In genomic region chr6:117891369-117892160, GRCm38 (mm10) we compare ENCODE assay signal across 10 mouse cellular contexts. TPM values are rescaled to one million over a fixed set of nuclear protein-coding genes. Genes with fewer than 3 reads are reported as not detected.
A peak's percentile ranks its signal among the peaks of the same experiment; 100 is the strongest.
DNase-seq lines count a peak whose midpoint lies in the region; ATAC-seq and TF ChIP-seq lines count a peak whose summit lies in the region.
"Had no signal": no experiment of that assay in that cellular context is flagged by ENCODE, and none has a peak within 500 bp of the region (broad histone marks: within the 10 kb centered on the region; RNA-seq: fewer than 3 reads in every experiment).

No protein-coding gene starts in this region.

- H3K9me3 ChIP-seq in liver, embryonic 12.5 days (replicated peaks): no peaks in the 10 kb centered on the region
- H3K9me3 ChIP-seq in ES-Bruce4 (replicated peaks; ENCODE audit: control insufficient read depth, insufficient read depth, low read length, poor library complexity, severe bottlenecking): no peaks in the 10 kb centered on the region
- no peaks in the 10 kb centered on the region for H3K9me3 ChIP-seq in kidney, embryonic 15.5 days (replicated peaks)

- H3K4me2 ChIP-seq in liver, embryonic 12.5 days: no peak overlapping the region
- H3K4me2 ChIP-seq in kidney, embryonic 15.5 days: no peak overlapping the region

- H3K79me2 ChIP-seq in liver, adult 2 months (ENCODE audit: control insufficient read depth, insufficient read depth, low read length): no peaks in the 10 kb centered on the region

- H3K27ac ChIP-seq in liver, adult 2 months (replicated peaks; ENCODE audit: insufficient read depth, low read depth, low read length): peak overlapping the region; percentile 82
- H3K27ac ChIP-seq in liver, embryonic 12.5 days: no peak overlapping the region
- H3K27ac ChIP-seq in ES-Bruce4 (ENCODE audit: insufficient read depth, low read length): no peak overlapping the region
- H3K27ac ChIP-seq in kidney, embryonic 15.5 days: no peak overlapping the region

- peak overlapping the region; percentile 39; the same call in 1 of the 2 replicates for H3K9ac ChIP-seq in liver, adult 2 months (ENCODE audit: low read depth, low read length)
- no peak overlapping the region for H3K9ac ChIP-seq in liver, embryonic 12.5 days
- H3K9ac ChIP-seq in ES-Bruce4 (ENCODE audit: low read depth, poor library complexity, severe bottlenecking): peak overlapping the region; percentile 44
- H3K9ac ChIP-seq in kidney, embryonic 15.5 days: no peak overlapping the region

- no peaks in the 10 kb centered on the region for H3K27me3 ChIP-seq in liver, adult 2 months (ENCODE audit: control insufficient read depth, insufficient read depth, low read length)
- H3K27me3 ChIP-seq in liver, embryonic 12.5 days (replicated peaks): no peaks in the 10 kb centered on the region
- no peaks in the 10 kb centered on the region for H3K27me3 ChIP-seq in ES-Bruce4 (ENCODE audit: control insufficient read depth, insufficient read depth, low read length, poor library complexity, severe bottlenecking)
- no peaks in the 10 kb centered on the region for H3K27me3 ChIP-seq in kidney, embryonic 15.5 days

- peaks cover 9% of the 10 kb centered on the region for H3K4me1 ChIP-seq in liver, adult 2 months (ENCODE audit: control insufficient read depth, insufficient read depth, low read length)
- peaks cover 54% of the 10 kb centered on the region for H3K4me1 ChIP-seq in liver, embryonic 12.5 days
- H3K4me1 ChIP-seq in ES-Bruce4 (ENCODE audit: control insufficient read depth, insufficient read depth, low read length): no peaks in the 10 kb centered on the region
- no peaks in the 10 kb centered on the region for H3K4me1 ChIP-seq in kidney, embryonic 15.5 days

- 41% methylated on average over 14 of the region's 14 CpGs for WGBS in liver, adult 2 months
- 56% methylated on average over 14 of the region's 14 CpGs for WGBS in liver, embryonic 12.5 days (ENCODE audit: insufficient replicate concordance)
- WGBS in kidney, embryonic 15.5 days: 68% methylated on average over 14 of the region's 14 CpGs

- no peak for TF ChIP-seq POLR2A in liver, adult 2 months (IDR thresholded peaks at IDR 0.05; ENCODE audit: extremely low read depth, insufficient read depth, low read length)
- no peak for TF ChIP-seq POLR2A in ES-Bruce4 (IDR thresholded peaks at IDR 0.05; ENCODE audit: insufficient read depth, low read length)

- TF ChIP-seq EP300 in ES-Bruce4 (IDR thresholded peaks at IDR 0.05; ENCODE audit: insufficient read depth, low read depth, low read length): no peak

- H3K36me3 ChIP-seq in liver, adult 2 months (ENCODE audit: control insufficient read depth, insufficient read depth, low read length): no peaks in the 10 kb centered on the region
- H3K36me3 ChIP-seq in liver, embryonic 12.5 days: no peaks in the 10 kb centered on the region
- no peaks in the 10 kb centered on the region for H3K36me3 ChIP-seq in ES-Bruce4 (ENCODE audit: control insufficient read depth, insufficient read depth, low read length, poor library complexity, severe bottlenecking)
- no peaks in the 10 kb centered on the region for H3K36me3 ChIP-seq in kidney, embryonic 15.5 days

- no peak for ATAC-seq in liver, embryonic 12.5 days
- peak; percentile 80 for ATAC-seq in monocyte, adult 5-6 weeks (replicated peaks; ENCODE audit: insufficient number of reproducible peaks, low FRiP score, low TSS enrichment, poor library complexity, severe bottlenecking)
- no peak for ATAC-seq in kidney, embryonic 15.5 days (replicated peaks; ENCODE audit: low FRiP score)

- H3K4me3 ChIP-seq in liver, adult 2 months (ENCODE audit: insufficient read depth, low read depth, low read length): no peak overlapping the region
- no peak overlapping the region for H3K4me3 ChIP-seq in liver, embryonic 12.5 days
- H3K4me3 ChIP-seq in ES-Bruce4 (ENCODE audit: low read depth, low read length): peak overlapping the region; percentile 44
- no peak overlapping the region for H3K4me3 ChIP-seq in kidney, embryonic 15.5 days (replicated peaks)

- TF ChIP-seq CTCF in liver, adult 2 months (IDR thresholded peaks at IDR 0.05; ENCODE audit: low read depth, low read length): no peak
- no peak for TF ChIP-seq CTCF in ES-Bruce4 (IDR thresholded peaks at IDR 0.05; ENCODE audit: low read depth, low read length)

- peak; percentile 80 for DNase-seq in liver, adult 2 months (ENCODE audit: extremely low read depth, low read depth, low spot score)
- DNase-seq in induced T-regulatory cell, adult 2 months (ENCODE audit: low read depth): peak; percentile 86
- DNase-seq in adrenal gland, postnatal 10 days: no peak
- no peak for DNase-seq in right cerebral cortex, postnatal 10 days (ENCODE audit: low spot score in 2 of 2)
- DNase-seq: heart, postnatal 10 days; layer of hippocampus, adult 9-11 months had no signal

RNA-seq across cellular contexts. Expression of gene Hnrnpf, which starts 8.6 kb away (rescaled TPM):
- 188 and 197 TPM in 2 replicates for total RNA-seq in liver, adult 2 months (2014; rRNA removed)
- 88.2 and 89.3 TPM in 2 replicates for polyA plus RNA-seq in liver, adult 2 months (2012; rRNA removed)
- polyA plus RNA-seq in liver, embryonic 12.5 days (2016; fragmentation: Nextera tagmentation; extraction: Ambion mirVana): 702 and 711 TPM in 2 replicates
- 1,007 and 1,035 TPM in 2 replicates for polyA plus RNA-seq in ES-Bruce4 (2011; ENCODE audit: insufficient read depth, insufficient read length, low read depth, missing spikeins)
- 1,228 to 1,583 TPM (median 1,384 TPM) in 3 replicates for total RNA-seq in monocyte, adult 5-6 weeks (2017)
- total RNA-seq in adrenal gland, postnatal 10 days (2021): 100 to 1,000 TPM; 424 to 432 TPM
- polyA plus RNA-seq in kidney, embryonic 15.5 days (2015; fragmentation: Nextera tagmentation; extraction: Ambion mirVana): 748 and 781 TPM in 2 replicates

RNA-seq across cellular contexts. Expression of gene Zfp239, which starts 29.7 kb away (rescaled TPM):
- 0.07 and 0.09 TPM in 2 replicates for total RNA-seq in liver, adult 2 months (2014; rRNA removed)
- polyA plus RNA-seq in liver, adult 2 months (2012; rRNA removed): 0.05 TPM in 1 of 2 replicates, not detected in the other
- polyA plus RNA-seq in liver, embryonic 12.5 days (2016; fragmentation: Nextera tagmentation; extraction: Ambion mirVana): 4.7 and 5.6 TPM in 2 replicates
- 8.8 and 9.4 TPM in 2 replicates for polyA plus RNA-seq in ES-Bruce4 (2011; ENCODE audit: insufficient read depth, insufficient read length, low read depth, missing spikeins)
- 0.19 to 1.1 TPM in 2 of 3 replicates, not detected in the other for total RNA-seq in monocyte, adult 5-6 weeks (2017)
- 1 to 10 TPM; 1.9 to 2.7 TPM for total RNA-seq in adrenal gland, postnatal 10 days (2021)
- polyA plus RNA-seq in kidney, embryonic 15.5 days (2015; fragmentation: Nextera tagmentation; extraction: Ambion mirVana): 9.4 and 12.7 TPM in 2 replicates

RNA-seq across cellular contexts. Expression of gene Fxyd4, which starts 45.9 kb away (rescaled TPM):
- total RNA-seq in liver, adult 2 months (2014; rRNA removed): not detected in 2 replicates
- polyA plus RNA-seq in liver, adult 2 months (2012; rRNA removed): 0.18 TPM in 1 of 2 replicates, not detected in the other
- polyA plus RNA-seq in liver, embryonic 12.5 days (2016; fragmentation: Nextera tagmentation; extraction: Ambion mirVana): 0.72 and 0.73 TPM in 2 replicates
- polyA plus RNA-seq in ES-Bruce4 (2011; ENCODE audit: insufficient read depth, insufficient read length, low read depth, missing spikeins): not detected in 2 replicates
- not detected in 3 replicates for total RNA-seq in monocyte, adult 5-6 weeks (2017)
- not detected for total RNA-seq in adrenal gland, postnatal 10 days (2021)
- 81.2 and 92.6 TPM in 2 replicates for polyA plus RNA-seq in kidney, embryonic 15.5 days (2015; fragmentation: Nextera tagmentation; extraction: Ambion mirVana)
- total RNA-seq: heart, postnatal 10 days had no signal

RNA-seq across cellular contexts. Expression of gene Zfp637, which starts 50.6 kb away (rescaled TPM):
- total RNA-seq in liver, adult 2 months (2014; rRNA removed): 14.1 and 19.6 TPM in 2 replicates
- 16.4 and 27.6 TPM in 2 replicates for polyA plus RNA-seq in liver, adult 2 months (2012; rRNA removed)
- 40.4 and 48.6 TPM in 2 replicates for polyA plus RNA-seq in liver, embryonic 12.5 days (2016; fragmentation: Nextera tagmentation; extraction: Ambion mirVana)
- 9.5 TPM in 2 replicates for polyA plus RNA-seq in ES-Bruce4 (2011; ENCODE audit: insufficient read depth, insufficient read length, low read depth, missing spikeins)
- total RNA-seq in monocyte, adult 5-6 weeks (2017): 4.1 to 7.8 TPM (median 6.6 TPM) in 3 replicates
- 10 to 100 TPM; 30.9 to 38.0 TPM for total RNA-seq in adrenal gland, postnatal 10 days (2021)
- 99.7 and 102 TPM in 2 replicates for polyA plus RNA-seq in kidney, embryonic 15.5 days (2015; fragmentation: Nextera tagmentation; extraction: Ambion mirVana)

Comparison
In these comparisons a context has a peak if more than half of its experiments do, and no peak if none do; other contexts are left out.
1. H3K9ac ChIP-seq: peak in liver, adult 2 months (single experiment) and ES-Bruce4 (single experiment); none in liver, embryonic 12.5 days (single experiment) and kidney, embryonic 15.5 days (single experiment).
2. DNase-seq: peak in liver, adult 2 months (single experiment) and induced T-regulatory cell, adult 2 months (single experiment); none in adrenal gland, postnatal 10 days (single experiment) and right cerebral cortex, postnatal 10 days (0 of 2).
3. RNA of gene Fxyd4, which starts 45.9 kb away (polyA plus RNA-seq): 81.2 to 92.6 TPM in kidney, embryonic 15.5 days; 0.72 to 0.73 TPM in liver, embryonic 12.5 days, 0.18 TPM in liver, adult 2 months and not detected in ES-Bruce4; every median in the first group is over 10 times any median in the second.